Mouse (Mus musculus) layer of hippocampus, adult 11-12 months (tissue): ENCODE data around the gene Uqcc3.
"Not testable (repeated sequence)": the region's sequence is repeated elsewhere in the genome, so short reads cannot be mapped to it uniquely, and the experiment has no call there.

Experiments
- DNase-seq: peaks from one replicate; pipeline ENCODE4 v3.0.0; 2022; ENCODE audit warnings: low spot score

Uqcc3 gene

DNA sequence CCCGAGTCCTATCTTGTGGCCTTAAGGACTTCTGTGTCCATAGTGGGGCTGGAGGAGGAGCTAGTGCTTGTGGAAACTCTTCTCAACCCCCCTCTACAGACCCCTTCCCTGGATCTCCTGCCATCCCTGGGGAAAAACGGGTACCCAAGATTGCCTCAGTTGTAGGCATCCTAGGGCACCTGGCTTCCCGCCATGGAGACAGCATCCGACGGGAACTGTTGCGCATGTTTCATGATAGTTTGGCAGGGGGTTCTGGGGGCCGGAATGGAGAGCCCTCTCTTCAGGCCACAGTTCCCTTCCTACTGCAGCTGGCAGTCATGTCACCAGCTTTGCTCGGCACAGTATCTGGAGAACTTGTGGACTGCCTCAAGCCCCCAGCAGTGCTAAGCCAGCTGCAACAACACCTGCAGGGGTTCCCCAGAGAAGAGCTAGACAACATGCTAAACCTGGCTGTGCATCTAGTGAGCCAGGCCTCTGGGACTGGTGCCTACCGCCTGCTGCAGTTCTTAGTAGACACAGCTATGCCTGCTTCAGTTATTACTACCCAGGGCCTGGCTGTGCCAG lies 14.8 kb upstream of the Uqcc3 start:
- no peak for DNase-seq

DNA sequence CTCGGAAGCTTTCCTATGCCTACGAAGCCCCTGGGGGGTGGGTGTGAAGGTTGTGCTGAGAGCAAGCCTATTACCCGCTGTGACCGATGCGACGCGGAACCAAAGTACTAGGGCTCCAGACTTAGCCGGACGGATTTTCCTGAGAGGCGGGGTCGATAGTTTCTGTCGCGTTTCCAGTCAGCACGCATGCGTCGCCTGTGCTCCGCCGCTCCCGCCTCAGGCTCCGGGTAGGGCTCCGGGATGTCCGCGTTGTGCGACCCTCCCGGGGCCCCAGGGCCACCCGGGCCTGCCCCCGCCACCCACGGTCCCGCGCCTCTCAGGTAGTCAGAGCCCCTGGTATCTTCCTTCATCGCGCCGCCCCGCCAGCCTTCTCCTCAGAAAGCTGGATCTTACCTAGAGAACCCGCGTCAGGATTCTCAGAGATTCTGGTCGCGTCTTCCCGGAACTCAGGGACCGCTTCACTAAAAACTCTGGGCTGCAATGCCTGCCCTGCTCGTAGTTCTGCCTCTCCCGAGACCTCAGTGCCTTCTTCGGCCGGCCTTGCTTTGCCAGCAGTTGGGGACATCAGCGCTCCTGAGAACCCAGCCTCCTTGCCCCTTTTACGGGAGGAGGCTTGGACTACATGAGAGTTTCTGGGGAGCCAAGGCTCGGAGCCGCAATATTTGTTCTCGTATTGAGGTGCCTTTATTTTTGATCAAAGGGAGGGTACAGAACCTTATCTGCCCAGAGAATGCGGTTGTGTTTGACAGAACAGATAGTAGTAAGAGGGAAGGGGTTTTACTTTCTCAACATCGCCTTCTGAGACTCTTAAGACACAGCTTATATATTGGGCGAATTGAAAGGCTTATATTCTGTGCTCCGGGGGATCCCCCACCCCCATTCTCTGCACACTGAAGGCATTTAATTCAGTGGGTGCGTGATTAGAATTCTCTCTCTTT lies 12.4 kb upstream of the Uqcc3 start, which contains the start of gene Ints5:
Gene Ints5 (plus strand): TSS at position 177 of the 938 bp plus-strand sequence.
- DNase-seq: peak; percentile 84

DNA sequence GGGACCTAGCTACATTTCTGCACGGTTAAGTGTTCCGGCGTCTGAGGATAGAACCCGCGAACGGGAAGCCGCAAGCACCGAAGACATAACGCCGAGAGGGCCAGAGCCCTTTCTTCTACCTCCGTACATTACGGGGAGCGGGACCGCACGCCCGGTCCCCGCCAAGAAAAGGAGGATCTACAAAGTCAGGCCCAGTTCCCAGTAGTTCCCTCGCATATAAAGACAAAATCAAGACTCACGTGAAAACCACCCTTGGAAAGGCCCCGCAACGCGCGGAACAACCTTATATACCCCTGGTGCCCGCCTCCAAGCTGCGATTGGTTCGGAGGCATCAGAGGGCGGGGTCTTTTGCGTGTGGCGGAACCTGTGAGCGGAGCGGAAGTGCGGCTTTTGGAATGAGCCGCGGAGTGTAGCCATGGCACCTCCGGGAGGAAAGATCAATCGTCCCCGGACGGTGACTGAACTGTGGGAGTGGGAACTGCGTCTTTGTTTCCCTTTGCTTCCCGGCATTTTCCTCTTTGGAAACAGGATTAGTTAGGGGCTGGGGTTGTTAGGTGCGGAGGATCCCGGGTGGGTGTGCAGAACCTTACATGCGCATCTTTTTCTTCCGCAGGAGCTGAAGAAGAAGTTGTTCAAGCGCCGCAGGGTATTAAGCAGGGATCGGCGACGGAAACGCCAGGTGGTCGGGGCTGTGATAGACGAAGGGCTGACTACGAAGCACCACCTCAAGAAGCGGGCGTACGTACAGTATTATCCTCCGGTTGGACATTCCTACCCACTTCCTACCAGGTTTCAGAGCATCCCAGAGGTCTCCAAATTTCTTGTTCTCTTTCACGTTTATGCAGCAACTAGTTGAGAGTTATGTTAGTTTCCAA lies 8.0 kb upstream of the Uqcc3 start, which contains the start of the genes 1810009A15Rik and Gm49416:
Gene 1810009A15Rik (plus strand): TSS at position 343 of the 875 bp plus-strand sequence.
Gene Gm49416 (plus strand): TSS at position 416 of the 875 bp plus-strand sequence.
- peak; percentile 95 for DNase-seq

DNA sequence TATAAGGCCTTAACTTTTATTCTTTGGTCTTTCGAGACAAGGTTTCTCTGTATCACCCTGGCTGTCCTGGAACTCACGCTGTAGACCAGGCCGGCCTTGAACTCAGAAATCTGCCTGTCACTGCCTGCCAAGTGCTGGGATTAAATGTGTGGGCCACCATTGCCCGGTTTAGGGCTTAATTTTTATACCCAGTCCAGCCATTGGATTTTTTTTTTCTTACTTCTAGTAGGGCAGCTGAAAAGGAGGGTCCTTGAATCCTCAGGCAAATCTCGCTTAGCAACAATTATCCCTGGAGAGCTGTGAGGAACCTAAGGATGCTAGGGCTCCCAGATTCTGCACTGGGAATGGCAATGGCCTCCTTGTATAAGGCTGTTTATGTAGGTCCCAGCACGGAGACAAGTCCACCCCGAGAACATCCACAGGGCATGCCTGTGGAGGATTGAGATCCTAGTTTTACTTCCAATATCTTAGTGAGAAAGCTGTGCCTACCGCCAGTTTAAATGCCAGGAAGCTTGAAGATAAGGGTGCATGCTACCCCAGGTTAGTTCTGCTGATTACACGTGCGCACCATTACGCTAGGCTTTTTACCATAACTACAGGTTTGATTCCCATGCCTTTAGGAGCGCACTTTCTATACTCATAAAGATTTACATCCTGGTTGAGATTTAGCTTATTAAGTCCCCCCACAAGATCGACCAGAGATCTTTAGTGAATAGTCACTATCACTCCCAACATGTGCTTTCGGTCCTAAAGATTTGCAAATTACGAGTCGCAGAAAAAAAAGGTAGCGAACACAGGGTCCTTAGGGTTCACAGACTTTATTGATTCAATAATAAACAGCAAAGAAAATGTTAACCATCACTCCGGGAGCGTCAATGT lies 7.1 kb upstream of the Uqcc3 start:
- DNase-seq: no peak

DNA sequence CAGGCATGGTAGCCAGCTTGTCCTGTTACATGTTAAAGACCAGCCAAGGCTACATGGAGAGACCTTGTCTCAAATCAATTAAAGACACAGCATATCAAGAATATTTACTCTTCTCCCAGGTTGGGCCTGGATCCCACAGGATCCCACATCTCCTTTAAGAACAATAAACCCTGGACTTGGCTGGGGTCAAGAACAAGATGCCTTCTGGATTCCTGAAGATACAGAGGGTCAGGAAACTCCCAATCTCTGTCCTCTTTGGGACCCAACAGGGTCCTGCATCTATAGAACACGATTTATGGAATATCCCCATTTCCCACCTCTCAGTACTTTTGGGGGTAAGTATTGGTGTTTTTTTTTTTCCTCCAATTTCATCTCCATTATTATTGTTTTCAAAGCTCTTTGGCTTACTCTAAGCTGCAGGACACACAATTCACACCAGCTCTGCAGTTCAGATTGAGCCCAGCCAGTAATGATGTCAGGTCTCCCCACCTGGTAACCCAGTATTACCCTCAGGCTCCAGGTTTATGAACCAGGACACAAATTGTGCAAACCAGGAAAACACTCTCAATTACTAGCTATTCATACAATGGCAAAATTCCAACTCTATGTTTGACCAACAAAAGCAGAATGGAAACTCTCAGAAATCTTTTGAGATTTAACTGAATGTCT lies 6.3 kb upstream of the Uqcc3 start:
- DNase-seq: no peak

DNA sequence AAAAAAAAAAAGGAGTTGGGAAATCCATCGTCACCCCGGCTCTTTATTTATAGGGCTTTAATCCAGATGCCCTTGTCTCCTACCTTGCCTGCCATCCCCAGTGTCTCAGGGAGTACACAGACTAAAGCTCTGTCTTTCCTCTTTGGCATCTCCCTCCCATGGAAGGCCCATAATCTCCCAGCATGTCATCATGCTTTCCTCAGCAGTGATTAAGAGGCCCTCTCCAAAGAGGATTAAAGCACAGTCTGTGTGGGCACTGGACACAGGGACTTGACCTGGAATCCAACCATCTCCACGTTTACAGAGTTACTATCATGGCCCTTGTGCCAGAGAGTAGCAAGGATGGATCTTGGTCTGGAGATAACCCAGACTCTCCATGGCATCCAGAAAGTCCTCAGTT lies 2.9 kb upstream of the Uqcc3 start, which contains the start of the genes Lbhd1 and Gm49403:
Gene Lbhd1 (plus strand): TSS at position 117 of the 400 bp plus-strand sequence.
Gene Gm49403 (plus strand): TSS at position 315 of the 400 bp plus-strand sequence.
- DNase-seq: no peak

DNA sequence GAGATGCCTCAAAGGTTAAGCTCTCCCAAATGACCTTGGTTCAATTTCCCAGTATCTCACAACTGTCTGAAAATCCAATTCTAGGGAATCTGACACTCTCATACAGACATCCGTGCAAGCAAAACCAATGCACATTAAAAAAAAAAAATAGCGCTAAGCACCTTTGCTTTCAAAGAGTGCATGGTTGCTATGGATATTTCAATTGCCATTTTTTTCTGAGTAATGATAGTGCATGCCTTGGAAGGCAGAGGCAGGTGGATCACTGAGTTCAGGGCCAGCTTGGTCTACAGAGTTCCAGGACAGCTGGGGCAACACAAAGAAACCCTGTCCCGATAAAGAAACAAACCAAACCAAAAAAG lies 290 bp upstream of the Uqcc3 start:
- DNase-seq: no peak

DNA sequence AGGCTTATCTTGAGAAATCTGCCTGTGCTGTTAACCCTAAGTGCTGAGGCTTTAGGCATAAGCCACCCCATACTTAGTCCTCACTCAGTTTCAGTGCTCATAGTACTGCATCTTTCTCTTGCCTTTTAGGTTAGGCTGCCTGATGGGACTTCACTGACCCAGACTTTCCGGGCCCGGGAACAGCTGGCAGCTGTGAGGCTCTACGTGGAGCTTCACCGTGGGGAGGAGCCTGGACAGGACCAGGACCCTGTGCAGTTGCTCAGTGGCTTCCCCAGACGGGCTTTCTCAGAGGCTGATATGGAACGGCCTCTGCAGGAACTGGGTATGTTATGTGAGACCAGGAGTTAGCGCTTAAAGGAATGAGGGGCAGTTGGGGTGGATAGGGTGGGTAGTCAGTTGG lies 5.7 kb downstream of the Uqcc3 start:
- no peak for DNase-seq

DNA sequence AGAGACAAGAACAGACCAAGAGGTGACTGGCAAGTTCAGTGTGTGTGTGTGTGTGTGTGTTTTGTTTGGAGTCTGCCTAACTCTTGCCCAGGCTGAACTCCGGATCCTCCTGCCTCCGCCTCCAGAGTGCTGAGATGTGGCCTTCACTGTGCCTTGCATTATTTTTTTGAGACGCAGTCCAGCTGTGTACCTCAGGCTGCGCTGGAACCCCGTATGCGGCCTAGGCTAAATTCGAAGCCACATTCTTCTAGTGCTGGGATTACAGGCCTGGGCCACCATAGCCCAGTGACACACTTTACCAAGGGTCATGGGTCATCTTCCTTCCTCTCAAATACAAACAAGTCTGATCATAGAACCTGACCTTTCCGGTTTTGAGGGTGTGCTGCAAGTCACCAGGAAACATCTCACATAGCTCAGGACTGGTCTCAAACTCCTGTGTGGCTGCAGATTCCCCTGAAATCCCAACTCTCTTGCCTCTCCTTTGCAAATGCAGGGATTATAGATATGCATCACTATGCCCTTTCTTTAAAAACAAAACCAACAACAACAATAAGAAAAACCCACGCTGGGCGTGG lies 8.4 kb downstream of the Uqcc3 start:
- DNase-seq: no peak

DNA sequence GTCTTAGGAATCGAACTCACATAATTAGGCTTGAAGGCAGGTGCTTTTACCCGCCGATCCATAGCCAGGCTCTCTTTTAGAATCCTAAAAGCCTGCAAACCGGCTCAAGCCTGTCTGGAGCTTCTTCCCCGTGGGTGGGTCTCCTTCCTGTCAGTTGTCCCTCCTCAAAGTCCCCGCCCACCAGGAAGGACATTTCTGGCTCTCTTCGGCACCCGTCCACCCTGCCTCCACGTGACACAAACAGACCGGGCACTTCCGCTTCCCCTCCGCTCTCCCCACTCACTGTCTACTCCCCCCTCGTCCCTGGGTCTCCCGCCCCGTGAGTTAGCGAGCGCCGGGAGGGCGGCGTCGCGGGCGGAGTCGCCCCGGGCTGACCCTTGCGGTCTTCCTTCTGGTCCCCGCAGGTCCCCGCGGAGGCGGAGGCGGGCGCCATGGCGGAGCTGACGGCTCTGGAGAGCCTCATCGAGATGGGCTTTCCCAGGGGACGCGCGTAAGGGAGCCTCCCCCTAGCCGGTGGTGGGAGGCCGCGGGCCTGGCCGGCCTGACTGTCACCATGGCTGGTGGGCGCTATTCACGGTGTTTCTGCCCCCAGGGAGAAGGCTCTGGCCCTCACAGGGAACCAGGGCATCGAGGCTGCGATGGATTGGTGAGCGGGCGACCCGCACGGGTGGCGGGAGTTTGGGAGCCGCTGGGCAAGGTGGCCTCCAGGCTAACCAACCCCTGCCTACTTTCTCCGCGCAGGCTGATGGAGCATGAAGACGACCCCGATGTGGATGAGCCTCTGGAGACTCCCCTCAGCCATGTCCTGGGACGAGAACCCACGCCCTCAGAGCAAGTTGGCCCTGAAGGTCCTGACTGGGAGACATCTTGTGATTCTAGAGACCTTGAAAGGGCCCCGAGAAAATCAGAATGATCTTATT lies 9.2 kb downstream of the Uqcc3 start, which contains the start of gene Ubxn1:
Gene Ubxn1 (plus strand): TSS at position 230 of the 920 bp plus-strand sequence.
- DNase-seq: peak; percentile 97

DNA sequence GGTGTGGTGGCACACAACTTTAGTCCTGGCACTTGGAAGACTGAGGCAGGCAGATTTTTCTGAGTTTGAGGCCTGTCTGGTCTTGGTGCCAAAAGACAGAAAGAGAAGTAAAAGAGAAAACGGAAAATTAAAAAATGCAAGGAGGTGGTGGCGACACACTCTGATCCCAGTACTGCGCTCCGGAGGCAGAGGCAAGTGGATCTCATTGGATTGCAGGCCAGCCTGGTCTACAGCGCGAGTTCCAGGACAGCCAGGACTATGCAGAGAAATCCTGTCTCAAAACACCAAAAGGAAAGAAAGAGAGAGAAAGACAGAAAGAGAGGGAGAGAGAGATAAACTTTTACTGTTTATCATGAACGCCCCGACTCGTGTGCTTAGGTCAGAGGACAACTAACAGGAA lies 9.9 kb downstream of the Uqcc3 start:
- DNase-seq: no peak

DNA sequence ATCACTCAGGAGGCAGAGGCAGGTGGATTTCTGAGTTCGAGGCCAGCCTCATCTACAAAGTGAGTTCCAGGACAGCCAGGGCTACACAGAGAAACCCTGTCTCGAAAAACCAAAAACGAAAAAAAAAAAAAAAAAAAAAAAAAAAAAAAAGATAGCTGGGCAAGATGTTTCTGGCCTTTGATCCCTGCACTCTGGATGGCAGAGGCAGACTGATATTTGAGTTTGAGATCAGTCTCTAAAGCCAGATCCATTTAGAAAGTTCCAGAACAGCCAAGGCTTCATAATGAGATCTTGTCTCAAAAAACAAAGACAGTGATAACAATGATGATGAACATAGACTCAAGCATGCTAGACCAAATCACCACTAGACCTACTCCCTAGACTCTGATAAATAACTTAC lies 10.3 kb downstream of the Uqcc3 start:
- DNase-seq: not testable (repeated sequence)

DNA sequence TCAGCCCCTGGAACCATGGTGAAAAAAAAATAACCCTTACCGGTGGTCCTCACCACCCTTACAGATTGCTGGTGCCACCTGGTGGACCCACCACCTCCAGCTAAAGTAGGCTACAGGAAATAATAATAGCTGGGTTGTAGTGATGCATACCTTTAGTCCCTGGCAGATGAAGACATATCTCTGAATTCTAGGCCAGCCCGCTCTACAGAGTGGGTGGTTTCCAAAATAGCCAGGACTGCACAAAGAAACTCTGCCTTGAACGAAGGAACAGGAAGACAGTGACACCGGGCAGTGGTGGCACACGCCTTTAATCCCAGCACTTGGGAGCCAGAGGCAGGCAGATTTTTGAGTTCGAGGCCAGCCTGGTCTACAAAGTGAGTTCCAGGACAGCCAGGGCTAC lies 16.5 kb downstream of the Uqcc3 start:
- DNase-seq: no peak

DNA sequence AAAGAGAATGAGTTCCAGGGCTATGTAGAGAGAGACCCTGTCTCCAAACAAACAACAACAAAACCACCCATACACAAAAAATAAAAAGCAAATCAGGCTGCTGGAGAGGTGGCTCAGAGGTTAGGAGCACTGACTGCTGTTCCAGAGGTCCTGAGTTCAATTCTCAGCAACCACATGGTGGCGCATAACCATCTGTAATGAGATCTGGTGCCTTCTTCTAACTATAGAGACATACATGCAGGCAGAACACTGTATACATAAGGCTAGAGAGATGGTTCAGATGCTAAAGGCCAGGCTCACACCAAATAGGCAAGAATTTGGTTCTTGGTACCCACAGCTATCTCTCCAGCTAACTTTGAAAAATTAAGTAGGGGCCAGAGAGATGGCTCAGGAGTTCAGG lies 21.7 kb downstream of the Uqcc3 start:
- no peak for DNase-seq

DNA sequence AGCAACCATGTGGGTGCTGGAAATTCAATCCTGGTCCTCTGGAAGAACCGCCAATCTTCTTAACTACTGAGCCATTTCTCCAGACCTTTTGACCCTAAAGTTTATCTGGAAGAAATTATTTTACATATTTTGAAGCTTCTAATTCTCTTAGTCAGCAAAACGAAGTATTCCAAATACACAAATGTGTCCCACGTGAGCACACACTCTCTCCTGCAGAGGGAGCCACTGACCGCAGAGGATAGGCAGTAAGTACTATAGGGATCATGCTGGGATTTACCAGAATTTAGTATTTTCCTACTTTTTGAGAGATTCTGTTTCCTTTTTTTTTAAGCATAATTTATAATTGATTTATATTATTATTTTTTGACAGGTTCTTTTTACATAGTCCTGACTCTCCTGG lies 23.0 kb downstream of the Uqcc3 start:
- peak; percentile 63 for DNase-seq

DNA sequence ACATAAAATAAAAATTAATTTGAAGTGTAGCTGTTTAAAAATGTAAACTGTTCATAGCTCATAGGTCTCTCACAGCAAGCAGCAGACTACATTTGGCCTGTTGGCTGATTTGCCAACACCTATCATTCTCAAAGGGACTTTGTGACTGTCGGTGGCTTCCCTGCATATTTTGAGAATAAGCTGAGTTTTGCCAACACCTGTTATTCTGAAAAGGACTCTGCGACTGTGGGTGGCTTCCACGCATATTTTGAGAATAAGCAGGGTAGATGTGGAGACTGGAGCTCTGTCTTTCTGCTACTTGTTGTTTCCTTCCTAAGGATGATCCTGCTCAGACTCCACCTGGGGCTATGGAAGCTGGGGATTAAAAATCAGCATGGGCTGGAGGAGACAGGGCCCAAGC lies 27.6 kb downstream of the Uqcc3 start:
- no peak for DNase-seq

DNA sequence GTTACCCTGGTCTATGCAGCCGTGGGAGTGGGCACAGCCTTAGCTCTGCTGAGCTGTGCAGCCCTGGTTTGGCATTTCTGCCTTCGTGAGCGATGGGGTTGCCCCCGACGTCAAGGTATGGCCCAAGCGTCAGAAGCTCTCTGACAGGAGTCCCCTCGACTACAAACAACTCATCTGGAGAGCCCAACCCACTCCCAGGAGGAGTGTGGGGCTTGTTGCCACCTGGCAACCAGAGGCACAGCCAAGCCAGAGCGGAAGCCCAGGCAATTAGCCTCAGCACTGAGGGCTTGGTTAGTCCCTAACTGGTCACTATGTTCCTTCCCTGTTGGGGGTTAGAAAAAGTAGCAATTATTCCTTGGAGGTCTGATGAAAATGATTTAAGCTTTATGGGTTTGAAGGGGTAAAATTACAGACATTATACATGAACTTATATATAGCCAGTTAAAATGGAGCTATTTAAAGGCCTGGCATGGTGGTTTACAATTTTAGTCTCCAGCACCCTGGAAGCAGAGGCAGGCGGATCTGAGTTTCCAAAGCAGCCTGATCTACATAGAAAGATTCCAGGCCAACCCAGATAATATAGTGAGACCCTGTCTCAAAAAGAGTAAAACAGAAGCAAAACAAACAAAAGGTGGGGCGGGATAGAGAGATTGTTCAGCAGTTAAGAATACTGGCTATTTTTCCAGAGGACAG lies 28.3 kb downstream of the Uqcc3 start:
- DNase-seq: no peak

DNA sequence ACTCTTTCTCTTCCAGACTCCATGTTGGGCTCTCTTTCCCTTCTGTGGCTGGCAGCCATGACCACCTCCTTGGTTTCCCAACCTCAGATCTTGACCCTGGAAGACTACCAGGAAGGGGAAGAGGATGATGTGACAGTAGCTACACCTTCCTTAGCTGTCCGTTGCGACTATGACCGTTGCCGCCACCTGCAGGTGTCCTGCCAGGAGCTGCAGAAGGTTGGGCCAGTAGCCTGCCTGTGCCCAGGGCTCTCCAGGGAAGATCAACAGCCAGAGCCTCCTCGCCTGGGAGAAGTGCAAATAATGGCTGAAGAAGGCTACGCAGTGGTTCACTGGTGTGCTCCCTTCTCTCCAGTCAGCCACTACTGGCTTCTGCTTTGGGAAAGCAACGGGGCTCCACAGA lies 29.1 kb downstream of the Uqcc3 start:
- no peak for DNase-seq
